Mouse (Mus musculus) midbrain, postnatal 0 days (tissue): ENCODE measurements at regions not wholly inside any gene's neighbourhood (a gene's known extent, or its start where the extent isn't known, plus 50 kb on each side); places are given as distances from the start of the nearest gene placed in this dataset.
"Not testable (repeated sequence)": the region's sequence is repeated elsewhere in the genome, so short reads cannot be mapped to it uniquely, and the experiment has no call there.

Source experiments
- ATAC-seq: fragments of 200-750 bp; cut with Nextera tagmentation; 2 replicates; pipeline ENCODE4 v1.8.0; 2017; ENCODE audit warnings: moderate number of reproducible peaks, mild to moderate bottlenecking, moderate TSS enrichment, moderate library complexity; ENCODE audit not compliant: low FRiP score
- DNase-seq: peaks from one replicate; pipeline ENCODE4 v3.0.0-alpha.2; 2015; ENCODE audit warnings: low spot score
- H3K27ac ChIP-seq: fragments of 300-500 bp; sonication (generic); 2 replicates; pipeline ENCODE4 v1.5.1; 2014; ENCODE audit warnings: low read depth, mild to moderate bottlenecking, low read length, mixed read lengths
- H3K27me3 ChIP-seq: fragments of 300-500 bp; sonication (generic); 2 replicates; pipeline ENCODE4 v1.6.1; 2014; ENCODE audit warnings: low read length, control low read depth, mixed read lengths; ENCODE audit not compliant: insufficient read depth
- H3K36me3 ChIP-seq: fragments of 300-500 bp; sonication (generic); 2 replicates; pipeline ENCODE4 v1.6.1; 2014; ENCODE audit warnings: low read length, control low read depth, mixed read lengths; ENCODE audit not compliant: insufficient read depth
- H3K4me1 ChIP-seq: fragments of 300-500 bp; sonication (generic); 2 replicates; pipeline ENCODE4 v1.6.1; 2014; ENCODE audit warnings: mild to moderate bottlenecking, control low read depth, antibody characterized with exemption, low read length, mixed read lengths; ENCODE audit not compliant: insufficient read depth
- H3K4me2 ChIP-seq: fragments of 300-500 bp; sonication (generic); 2 replicates; pipeline ENCODE4 v1.6.1; 2014; ENCODE audit warnings: low read depth, mild to moderate bottlenecking, low read length, mixed read lengths; ENCODE audit not compliant: poor library complexity, severe bottlenecking
- H3K4me3 ChIP-seq: fragments of 300-500 bp; sonication (generic); 2 replicates; pipeline ENCODE4 v1.5.1; 2014; ENCODE audit warnings: low read depth, mild to moderate bottlenecking, low read length, moderate library complexity
- H3K9ac ChIP-seq: fragments of 300-500 bp; sonication (generic); replicated peaks from 2 replicates; pipeline ENCODE4 v1.6.1; 2014; ENCODE audit warnings: mild to moderate bottlenecking, low read length, moderate library complexity, mixed read lengths; ENCODE audit not compliant: poor library complexity, severe bottlenecking
- H3K9me3 ChIP-seq: fragments of 300-500 bp; sonication (generic); 2 replicates; pipeline ENCODE4 v1.6.1; 2016; ENCODE audit warnings: low read length, control low read depth
- CTCF ChIP-seq: IDR thresholded peaks from 2 replicates; pipeline ENCODE4 v1.5.1; 2016; ENCODE audit warnings: antibody characterized with exemption, mild to moderate bottlenecking
- WGBS: fragments of 180-500 bp; shearing (Covaris S2); extraction: QIAGEN DNeasy Blood & Tissue Kit; methylation state at CpG from one replicate; pipeline ENCODE4 v1.1.7; 2014; 5-methylcytosine and 5-hydroxymethylcytosine counted together

- not testable (repeated sequence) for H3K27me3 ChIP-seq, H3K4me1 ChIP-seq, ATAC-seq, DNase-seq, H3K9ac ChIP-seq, H3K4me2 ChIP-seq, H3K4me3 ChIP-seq, H3K36me3 ChIP-seq, H3K27ac ChIP-seq, H3K9me3 ChIP-seq
- WGBS: 89% methylated on average over 5 of the region's 5 CpGs
Measured at GRCm38 (mm10) chr1:184669173-184669572, 63.2 kb downstream of the Hlx start.

DNA sequence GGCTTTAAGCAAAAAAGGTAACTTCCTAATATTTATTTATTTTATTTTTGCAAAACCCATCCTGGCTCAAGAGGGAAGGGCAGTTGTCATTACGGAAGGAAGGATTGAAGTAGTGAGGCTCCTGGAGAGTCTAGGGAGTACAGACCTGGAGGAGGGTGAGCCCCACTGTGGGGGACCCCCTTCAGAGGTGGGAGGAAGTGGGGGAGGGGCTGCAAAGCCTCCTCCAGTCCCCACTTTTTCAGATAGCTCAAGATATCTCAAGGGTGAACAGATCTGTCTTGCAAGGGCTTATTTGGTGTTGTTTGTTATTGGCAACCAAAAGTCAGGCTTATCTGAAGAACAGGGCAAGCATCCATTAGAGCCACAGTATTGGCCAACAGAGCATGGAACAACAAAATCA lies 64.0 kb downstream of the Hlx start:
- Histone ChIP-seq H3K9ac (no peak overlapping the region), H3K4me3 (no peak overlapping the region), H3K27me3 (no peaks in the 10 kb centered on the region), H3K27ac (no peak overlapping the region), H3K4me2 (no peak overlapping the region), H3K4me1 (no peaks in the 10 kb centered on the region), H3K9me3 (no peaks in the 10 kb centered on the region), H3K36me3 (no peaks in the 10 kb centered on the region)
- TF ChIP-seq CTCF: no peak
- 48% methylated on average over 1 of the region's 1 CpGs for WGBS
- no peak for ATAC-seq
- no peak for DNase-seq

DNA sequence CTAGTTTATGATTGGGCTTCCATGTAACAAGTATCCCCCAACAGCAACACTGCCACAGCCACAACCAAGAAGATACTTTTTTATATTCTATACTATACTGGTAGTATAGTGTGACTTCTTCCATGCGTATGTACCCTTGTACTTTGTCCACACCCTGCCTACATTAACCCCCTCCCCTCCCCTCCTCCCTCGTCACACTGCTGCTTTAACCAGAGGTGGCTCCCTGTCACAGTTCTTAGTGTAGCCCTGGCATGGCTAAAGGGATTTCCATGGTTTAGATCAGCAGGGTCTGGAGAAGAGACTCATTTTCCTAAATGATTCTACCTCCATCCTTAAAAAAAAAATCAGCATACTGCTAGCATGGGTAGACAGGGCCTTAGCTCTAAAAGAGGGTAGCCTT lies 64.4 kb downstream of the Hlx start:
- Histone ChIP-seq H3K9me3 (no peaks in the 10 kb centered on the region), H3K4me2 (no peak overlapping the region), H3K4me3 (no peak overlapping the region), H3K27me3 (no peaks in the 10 kb centered on the region), H3K36me3 (no peaks in the 10 kb centered on the region), H3K9ac (no peak overlapping the region), H3K27ac (no peak overlapping the region), H3K4me1 (no peaks in the 10 kb centered on the region)
- WGBS: 41% methylated on average over 2 of the region's 2 CpGs
- ATAC-seq (no peak), DNase-seq (no peak)
- no peak for TF ChIP-seq CTCF

DNA sequence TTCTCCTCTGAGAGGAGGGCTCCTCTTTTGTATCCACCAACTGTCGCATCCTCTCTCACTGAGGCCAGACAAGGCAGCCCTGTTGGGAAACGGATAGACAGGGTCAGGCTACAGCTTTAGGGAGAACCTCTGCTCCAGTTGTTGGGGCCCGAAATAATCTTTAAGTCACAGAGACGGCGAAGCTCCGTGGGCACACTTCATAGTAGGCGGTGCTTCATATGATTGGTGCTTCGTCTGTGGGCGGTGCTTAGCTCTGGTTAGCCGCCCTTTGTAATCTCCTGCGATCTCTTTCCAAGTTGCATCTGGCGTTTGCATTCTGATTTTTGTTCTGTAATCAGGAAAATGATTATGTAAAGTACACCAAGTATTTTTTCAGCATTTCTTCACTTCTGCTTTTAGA lies 67.2 kb downstream of the Hlx start:
- H3K4me3 ChIP-seq: no peak overlapping the region
- no peak for DNase-seq
- 69% methylated on average over 12 of the region's 12 CpGs for WGBS
- ATAC-seq: no peak
- no peaks in the 10 kb centered on the region for H3K36me3 ChIP-seq
- H3K27ac ChIP-seq: no peak overlapping the region
- no peak for TF ChIP-seq CTCF
- no peak overlapping the region for H3K9ac ChIP-seq
- H3K27me3 ChIP-seq: no peaks in the 10 kb centered on the region
- H3K9me3 ChIP-seq: no peaks in the 10 kb centered on the region
- H3K4me2 ChIP-seq: no peak overlapping the region
- no peaks in the 10 kb centered on the region for H3K4me1 ChIP-seq

DNA sequence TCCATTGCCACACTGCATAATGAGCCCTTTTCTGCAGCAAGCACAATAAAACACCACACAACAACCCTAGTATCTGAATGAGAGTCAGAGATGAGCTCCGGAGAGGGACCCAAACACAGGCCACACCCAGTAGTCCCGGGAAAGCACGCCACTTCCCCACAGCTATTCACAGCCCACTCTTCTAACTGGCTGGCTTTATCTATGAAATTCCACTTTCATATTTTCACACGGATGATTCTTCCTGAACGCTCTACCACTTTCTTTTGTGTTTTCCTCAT lies 68.4 kb downstream of the Hlx start:
- Histone ChIP-seq H3K4me1 (no peaks in the 10 kb centered on the region), H3K9me3 (no peaks in the 10 kb centered on the region), H3K27me3 (no peaks in the 10 kb centered on the region), H3K4me3 (no peak overlapping the region), H3K9ac (no peak overlapping the region), H3K4me2 (no peak overlapping the region), H3K27ac (no peak overlapping the region), H3K36me3 (no peaks in the 10 kb centered on the region)
- ATAC-seq (no peak), DNase-seq (no peak)
- 68% methylated on average over 5 of the region's 5 CpGs for WGBS
- TF ChIP-seq CTCF: no peak

GRCm38 (mm10) chr1:184663300-184664097 lies 68.9 kb downstream of the Hlx start:
- H3K4me2 ChIP-seq: 0 out of 2 replicates have a peak overlapping the region, but pooled peaks have one; percentile 2
- no peaks in the 10 kb centered on the region for H3K27me3 ChIP-seq
- TF ChIP-seq CTCF: no peak
- ATAC-seq (no peak), DNase-seq (peak; percentile 50)
- no peak overlapping the region for H3K27ac ChIP-seq
- no peaks in the 10 kb centered on the region for H3K9me3 ChIP-seq
- H3K4me1 ChIP-seq: no peaks in the 10 kb centered on the region
- WGBS: 57% methylated on average over 14 of the region's 14 CpGs
- H3K9ac ChIP-seq: no peak overlapping the region
- no peaks in the 10 kb centered on the region for H3K36me3 ChIP-seq
- H3K4me3 ChIP-seq: no peak overlapping the region
